Mouse (Mus musculus): ENCODE results near the gene Tubd1. TPM values are rescaled to one million over a fixed set of nuclear protein-coding genes. Genes with fewer than 3 reads are reported as not detected.

Gene Tubd1
- total and polyA plus RNA-seq, 2 experiments from 2014 or later: 2.6 to 6.4 TPM

DNA sequence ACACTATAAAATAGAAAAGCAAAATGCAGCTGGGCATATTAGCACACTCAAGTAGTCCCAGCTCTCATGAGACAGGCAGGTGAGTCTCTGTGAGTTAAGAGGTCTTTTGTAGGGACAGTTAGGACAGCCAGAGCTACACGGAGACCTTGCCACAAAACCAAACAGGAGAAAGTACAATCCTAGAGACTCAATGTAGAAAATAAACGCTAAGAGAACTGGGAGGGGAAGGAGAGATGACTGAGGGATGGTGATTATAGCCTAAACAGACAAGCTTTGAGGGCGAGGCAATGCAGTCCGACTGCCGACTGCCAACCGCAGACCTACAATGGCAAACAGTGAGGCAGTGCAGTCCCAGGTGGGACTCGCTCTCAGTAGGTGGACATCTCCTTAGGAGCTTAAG is 43.0 kb downstream of the Tubd1 start:
- no peak overlapping the region for H3K9ac ChIP-seq (replicated peaks; ENCODE audit: low read length)
- H3K9me3 ChIP-seq (ENCODE audit: low read length): no peaks in the 10 kb centered on the region
- peak overlapping the region; percentile 48; the same call in 1 of the 2 replicates for H3K4me2 ChIP-seq (ENCODE audit: low read depth, low read length)
- H3K4me3 ChIP-seq (ENCODE audit: low read length): no peak overlapping the region
- 58% methylated on average over 7 of the region's 7 CpGs for WGBS
- DNase-seq (ENCODE audit: low spot score) (no peak), ATAC-seq (no peak)
- H3K27ac ChIP-seq: no peak overlapping the region
- H3K4me1 ChIP-seq (ENCODE audit: insufficient read depth, low read length): no peaks in the 10 kb centered on the region
- no peak for TF ChIP-seq CTCF (IDR thresholded peaks at IDR 0.05; ENCODE audit: low read depth)
- H3K36me3 ChIP-seq (ENCODE audit: insufficient read depth, low read length): no peaks in the 10 kb centered on the region
- no peaks in the 10 kb centered on the region for H3K27me3 ChIP-seq (ENCODE audit: insufficient read depth, low read length)

DNA sequence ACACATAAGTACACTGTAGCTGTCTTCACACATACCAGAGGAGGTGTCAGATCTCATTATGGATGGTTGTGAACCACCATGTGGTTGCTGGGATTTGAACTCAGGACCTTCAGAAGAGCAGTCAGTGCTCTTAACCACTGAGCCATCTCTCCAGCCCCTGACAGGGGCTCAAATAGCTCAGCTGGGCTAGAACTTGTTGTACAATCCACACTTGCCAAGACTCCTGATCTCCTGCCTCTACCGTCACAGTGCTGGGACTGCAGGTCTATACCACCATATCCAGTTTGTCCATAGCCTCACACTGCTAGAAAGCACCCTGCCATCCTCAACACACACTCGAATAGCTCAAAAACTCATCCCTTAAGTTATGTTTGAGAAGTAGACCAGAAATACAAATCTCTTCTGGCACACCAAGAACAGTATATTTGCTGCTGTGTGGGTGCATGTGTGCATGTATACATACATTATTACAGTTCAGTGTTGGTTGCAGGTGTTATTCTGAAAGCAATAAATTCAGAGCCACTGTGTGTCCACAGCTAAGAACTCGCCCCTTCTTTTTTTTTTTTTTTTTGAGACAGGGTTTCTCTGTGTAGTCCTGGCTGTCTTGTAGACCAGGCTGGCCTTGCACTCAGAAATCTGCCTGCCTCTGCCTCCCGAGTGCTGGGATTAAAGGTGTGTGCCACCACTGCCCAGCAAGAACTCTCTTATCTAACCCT is 44.0 kb downstream of the Tubd1 start:
- no peak overlapping the region for H3K27ac ChIP-seq
- 96% methylated on average over 4 of the region's 4 CpGs for WGBS
- ATAC-seq (no peak), DNase-seq (ENCODE audit: low spot score) (no peak)
- no peaks in the 10 kb centered on the region for H3K9me3 ChIP-seq (ENCODE audit: low read length)
- no peak overlapping the region for H3K9ac ChIP-seq (replicated peaks; ENCODE audit: low read length)
- no peaks in the 10 kb centered on the region for H3K4me1 ChIP-seq (ENCODE audit: insufficient read depth, low read length)
- no peak for TF ChIP-seq CTCF (IDR thresholded peaks at IDR 0.05; ENCODE audit: low read depth)
- H3K27me3 ChIP-seq (ENCODE audit: insufficient read depth, low read length): no peaks in the 10 kb centered on the region
- H3K4me3 ChIP-seq (ENCODE audit: low read length): no peak overlapping the region
- H3K4me2 ChIP-seq (ENCODE audit: low read depth, low read length): no peak overlapping the region
- H3K36me3 ChIP-seq (ENCODE audit: insufficient read depth, low read length): no peaks in the 10 kb centered on the region

DNA sequence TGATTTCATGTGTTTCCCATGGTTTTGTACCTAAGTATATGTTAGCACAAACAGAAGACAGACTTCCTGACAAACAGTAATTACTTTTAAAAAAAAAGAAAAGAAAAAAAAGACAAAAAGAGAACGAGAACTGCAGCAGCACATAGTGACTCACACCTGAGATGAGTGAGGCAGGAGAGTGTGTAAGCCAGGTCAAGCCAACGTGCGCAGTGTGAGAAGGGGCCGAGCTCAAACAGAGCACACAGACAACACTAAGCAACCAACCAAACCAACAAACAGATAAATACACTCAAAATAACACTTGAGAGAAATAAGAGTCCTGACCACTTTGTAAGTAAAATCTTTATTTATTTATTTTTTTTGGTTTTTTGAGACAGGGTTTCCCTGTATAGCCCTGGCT is 45.3 kb downstream of the Tubd1 start:
- no peak for TF ChIP-seq CTCF (IDR thresholded peaks at IDR 0.05; ENCODE audit: low read depth)
- no peak for DNase-seq (ENCODE audit: low spot score)
- Histone ChIP-seq H3K4me1 (ENCODE audit: insufficient read depth, low read length) (no peaks in the 10 kb centered on the region), H3K27ac (no peak overlapping the region), H3K9ac (replicated peaks; ENCODE audit: low read length) (no peak overlapping the region), H3K4me2 (ENCODE audit: low read depth, low read length) (no peak overlapping the region), H3K36me3 (ENCODE audit: insufficient read depth, low read length) (no peaks in the 10 kb centered on the region), H3K9me3 (ENCODE audit: low read length) (no peaks in the 10 kb centered on the region), H3K4me3 (ENCODE audit: low read length) (no peak overlapping the region), H3K27me3 (ENCODE audit: insufficient read depth, low read length) (no peaks in the 10 kb centered on the region)
- ATAC-seq: no peak
- 94% methylated on average over 4 of the region's 4 CpGs for WGBS

DNA sequence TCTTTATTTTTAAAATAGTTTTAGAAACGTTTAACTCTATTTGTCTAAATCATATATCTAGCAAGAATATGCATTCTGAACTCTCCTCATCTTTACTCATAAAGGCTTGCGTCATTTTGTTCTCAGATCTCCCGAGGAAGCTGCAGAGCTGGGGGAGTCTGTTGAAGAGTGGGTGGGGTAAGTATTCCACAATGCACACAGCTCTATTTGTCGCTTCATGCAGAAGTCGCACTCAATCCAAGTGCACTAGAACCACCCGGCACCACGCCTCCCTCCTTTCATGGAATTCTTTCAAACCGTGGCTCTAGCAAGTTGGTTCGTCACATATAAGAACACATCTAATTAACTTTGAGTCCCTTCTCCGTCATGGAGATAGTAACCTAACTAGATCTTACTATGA is 45.8 kb downstream of the Tubd1 start:
- 93% methylated on average over 10 of the region's 10 CpGs for WGBS
- ATAC-seq (no peak), DNase-seq (ENCODE audit: low spot score) (no peak)
- Histone ChIP-seq H3K4me3 (ENCODE audit: low read length) (no peak overlapping the region), H3K4me1 (ENCODE audit: insufficient read depth, low read length) (no peaks in the 10 kb centered on the region), H3K36me3 (ENCODE audit: insufficient read depth, low read length) (no peaks in the 10 kb centered on the region), H3K27me3 (ENCODE audit: insufficient read depth, low read length) (no peaks in the 10 kb centered on the region), H3K27ac (no peak overlapping the region), H3K9me3 (ENCODE audit: low read length) (no peaks in the 10 kb centered on the region), H3K9ac (replicated peaks; ENCODE audit: low read length) (no peak overlapping the region), H3K4me2 (ENCODE audit: low read depth, low read length) (no peak overlapping the region)
- no peak for TF ChIP-seq CTCF (IDR thresholded peaks at IDR 0.05; ENCODE audit: low read depth)

DNA sequence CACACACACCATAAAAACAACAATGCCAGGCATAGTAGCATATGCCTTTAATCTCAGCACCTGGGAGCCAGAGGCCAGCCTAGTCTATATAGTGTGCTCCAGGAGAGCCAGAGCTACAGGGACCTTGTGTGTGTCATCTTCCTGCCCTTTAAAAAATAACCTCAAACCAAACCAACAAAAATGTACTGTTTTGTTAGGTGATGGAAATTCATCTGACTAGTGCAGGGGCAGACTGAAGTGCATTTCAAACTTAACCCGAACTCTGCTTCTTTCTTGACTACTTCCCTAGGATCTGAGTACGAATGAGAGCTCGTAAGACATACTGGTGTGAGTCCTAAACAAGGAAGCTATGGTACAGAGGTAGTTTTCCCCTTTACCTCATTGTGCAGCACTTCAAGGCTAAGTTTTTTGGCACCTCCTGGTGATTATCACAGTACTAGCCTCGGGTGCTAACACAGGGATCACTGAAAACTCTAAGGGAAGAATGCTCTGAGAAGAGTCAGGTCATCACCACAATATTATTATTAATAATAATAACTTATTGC is 46.6 kb downstream of the Tubd1 start:
- WGBS: 82% methylated on average over 4 of the region's 4 CpGs

DNA sequence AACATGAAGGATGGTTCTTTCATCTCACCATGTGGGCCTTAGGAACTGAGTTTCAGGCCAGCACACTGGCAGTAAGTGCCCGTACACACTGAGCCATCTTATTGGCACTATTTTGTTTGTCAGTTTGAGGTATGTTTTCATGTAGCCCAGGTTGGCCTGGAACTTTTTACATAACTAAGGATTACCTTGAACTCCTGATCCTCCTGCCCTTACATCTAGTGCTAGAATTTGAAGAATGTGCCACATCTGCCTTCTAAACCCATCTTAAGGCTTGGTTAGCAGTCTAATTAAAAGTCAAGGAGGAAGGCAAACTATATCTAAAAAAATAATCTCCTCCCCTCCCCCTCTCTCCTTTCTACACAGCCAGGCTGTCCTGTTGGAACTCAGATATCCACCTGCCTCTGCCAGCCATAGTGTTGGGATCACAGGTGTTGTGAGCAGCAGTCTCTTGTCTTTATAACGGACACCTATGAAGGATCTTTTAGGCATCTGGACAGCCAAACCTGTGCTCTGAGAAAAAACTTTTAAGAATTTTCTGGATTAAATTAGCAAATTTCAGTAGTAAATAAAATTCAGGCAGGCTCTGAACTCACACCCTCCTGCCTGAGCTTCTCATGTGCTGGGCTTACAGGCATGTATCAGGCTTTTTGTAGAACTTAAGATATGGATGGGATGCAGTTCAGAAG is 47.3 kb downstream of the Tubd1 start:
- Histone ChIP-seq H3K4me1 (ENCODE audit: insufficient read depth, low read length) (no peaks in the 10 kb centered on the region), H3K4me2 (ENCODE audit: low read depth, low read length) (no peak overlapping the region), H3K9me3 (ENCODE audit: low read length) (no peaks in the 10 kb centered on the region), H3K9ac (replicated peaks; ENCODE audit: low read length) (no peak overlapping the region), H3K27ac (no peak overlapping the region), H3K27me3 (ENCODE audit: insufficient read depth, low read length) (no peaks in the 10 kb centered on the region), H3K36me3 (ENCODE audit: insufficient read depth, low read length) (no peaks in the 10 kb centered on the region), H3K4me3 (ENCODE audit: low read length) (no peak overlapping the region)
- no peak for TF ChIP-seq CTCF (IDR thresholded peaks at IDR 0.05; ENCODE audit: low read depth)
- ATAC-seq (no peak), DNase-seq (ENCODE audit: low spot score) (no peak)
- 82% methylated on average over 2 of the region's 2 CpGs for WGBS

More for the DNA sequence above, 46.6 kb downstream of the Tubd1 start:
- Histone ChIP-seq H3K4me1 (ENCODE audit: insufficient read depth, low read length) (no peaks in the 10 kb centered on the region), H3K27me3 (ENCODE audit: insufficient read depth, low read length) (no peaks in the 10 kb centered on the region), H3K27ac (no peak overlapping the region), H3K9ac (replicated peaks; ENCODE audit: low read length) (no peak overlapping the region), H3K4me3 (ENCODE audit: low read length) (no peak overlapping the region), H3K4me2 (ENCODE audit: low read depth, low read length) (no peak overlapping the region), H3K36me3 (ENCODE audit: insufficient read depth, low read length) (no peaks in the 10 kb centered on the region), H3K9me3 (ENCODE audit: low read length) (no peaks in the 10 kb centered on the region)
- TF ChIP-seq CTCF (IDR thresholded peaks at IDR 0.05; ENCODE audit: low read depth): no peak
- ATAC-seq (no peak), DNase-seq (ENCODE audit: low spot score) (no peak)

DNA sequence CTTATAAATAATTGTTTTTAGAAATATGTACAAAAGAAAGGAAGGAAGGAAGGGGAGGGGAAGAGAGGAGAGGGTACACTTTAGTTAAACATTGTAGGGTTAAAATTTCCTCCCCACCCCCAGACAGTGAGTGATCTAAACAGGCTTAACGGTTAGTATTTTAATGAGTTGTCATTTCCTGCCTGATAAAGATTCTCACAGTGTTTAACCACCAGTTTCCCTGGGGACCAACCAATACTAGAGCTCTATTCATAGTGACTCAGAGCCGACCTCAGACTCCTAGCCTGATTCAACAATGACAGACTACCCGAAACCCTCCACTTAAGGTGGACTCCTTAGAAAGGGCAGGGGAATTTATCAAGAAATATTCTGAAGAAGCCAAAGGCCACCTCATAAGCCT is 48.2 kb downstream of the Tubd1 start:
- WGBS: 30% methylated on average over 3 of the region's 3 CpGs
- no peak for ATAC-seq
- peak; percentile 34 for DNase-seq (ENCODE audit: low spot score)
- H3K9me3 ChIP-seq (ENCODE audit: low read length): no peaks in the 10 kb centered on the region
- no peak overlapping the region for H3K9ac ChIP-seq (replicated peaks; ENCODE audit: low read length)
- H3K27me3 ChIP-seq (ENCODE audit: insufficient read depth, low read length): no peaks in the 10 kb centered on the region
- H3K36me3 ChIP-seq (ENCODE audit: insufficient read depth, low read length): no peaks in the 10 kb centered on the region
- H3K4me1 ChIP-seq (ENCODE audit: insufficient read depth, low read length): no peaks in the 10 kb centered on the region
- no peak overlapping the region for H3K4me2 ChIP-seq (ENCODE audit: low read depth, low read length)
- TF ChIP-seq CTCF (IDR thresholded peaks at IDR 0.05; ENCODE audit: low read depth): no peak
- peak overlapping the region; percentile 17; the same call in 1 of the 2 replicates for H3K27ac ChIP-seq
- H3K4me3 ChIP-seq (ENCODE audit: low read length): no peak overlapping the region

Data from hindbrain, postnatal 0 days (tissue).